Mouse (Mus musculus): Measurements from ENCODE around the gene Odf2.

Gene Odf2

DNA sequence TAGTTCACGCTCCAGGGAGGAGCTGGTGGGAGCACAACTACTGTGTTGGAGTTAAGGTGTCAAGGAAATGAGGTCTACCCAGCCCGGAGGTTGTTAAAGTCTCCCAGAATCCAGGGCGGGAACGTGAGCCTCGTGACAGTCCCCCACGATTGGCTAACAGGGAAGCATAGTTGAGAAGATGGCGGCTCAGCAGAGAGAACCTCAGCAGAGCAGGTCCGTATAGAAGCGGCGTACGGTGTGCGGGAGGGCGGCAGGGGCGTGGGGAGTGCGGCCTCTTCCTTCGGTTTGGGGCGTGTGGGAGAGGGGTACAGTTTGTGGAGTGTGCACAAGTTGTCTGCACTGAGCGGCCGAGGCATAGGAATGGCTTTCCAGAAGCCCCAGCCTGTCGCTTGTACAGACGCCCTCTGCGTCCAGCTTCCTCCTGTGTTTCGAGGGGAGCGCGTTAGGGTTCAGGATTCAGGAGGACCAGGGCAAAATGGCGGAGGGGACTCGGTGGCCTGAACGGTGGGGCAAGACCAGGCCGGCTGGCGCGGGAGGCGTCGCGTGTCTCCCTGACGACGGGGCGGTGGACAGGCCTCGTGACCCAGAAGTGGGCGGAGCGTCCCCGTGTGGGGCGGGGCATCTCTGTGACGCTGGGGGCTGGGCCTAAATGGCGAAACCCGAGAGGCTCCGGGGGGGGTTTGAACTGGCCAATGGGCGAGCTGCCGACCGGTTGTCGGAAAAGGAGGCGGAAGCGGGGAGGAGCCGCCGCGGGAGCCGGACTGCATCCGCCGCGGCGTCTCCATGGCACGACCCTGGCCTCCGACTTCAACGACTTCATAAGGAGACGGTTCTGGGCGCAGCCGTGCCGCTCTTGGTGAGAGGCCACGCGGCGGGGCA lies at the start of gene Odf2:
TSS of gene Odf2 (plus strand) at position 156 of the 879 bp plus-strand sequence.
- in situ Hi-C loops (cut with MboI), result no loop called here

DNA sequence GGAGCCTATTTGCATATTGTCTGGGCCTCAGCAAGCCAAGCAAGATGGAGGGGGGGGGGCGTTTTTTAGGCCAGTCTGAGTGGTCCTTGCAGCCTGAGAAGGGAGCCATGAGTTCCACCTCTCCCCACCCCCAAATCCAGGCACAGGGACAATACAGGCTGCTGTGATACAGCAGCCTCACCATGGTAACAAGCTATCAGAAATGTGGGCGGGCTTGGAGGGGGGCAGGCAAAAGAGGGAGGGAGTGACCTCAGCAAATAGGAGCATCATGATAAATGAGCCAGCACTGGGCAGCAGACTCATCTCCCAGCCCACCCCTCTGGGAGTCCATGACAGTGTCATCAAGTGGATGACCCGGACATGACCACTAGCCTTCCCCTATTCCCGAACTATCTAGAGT lies 49.6 kb upstream of the Odf2 start:
- in situ Hi-C loops (cut with MboI), result no loop called here

DNA sequence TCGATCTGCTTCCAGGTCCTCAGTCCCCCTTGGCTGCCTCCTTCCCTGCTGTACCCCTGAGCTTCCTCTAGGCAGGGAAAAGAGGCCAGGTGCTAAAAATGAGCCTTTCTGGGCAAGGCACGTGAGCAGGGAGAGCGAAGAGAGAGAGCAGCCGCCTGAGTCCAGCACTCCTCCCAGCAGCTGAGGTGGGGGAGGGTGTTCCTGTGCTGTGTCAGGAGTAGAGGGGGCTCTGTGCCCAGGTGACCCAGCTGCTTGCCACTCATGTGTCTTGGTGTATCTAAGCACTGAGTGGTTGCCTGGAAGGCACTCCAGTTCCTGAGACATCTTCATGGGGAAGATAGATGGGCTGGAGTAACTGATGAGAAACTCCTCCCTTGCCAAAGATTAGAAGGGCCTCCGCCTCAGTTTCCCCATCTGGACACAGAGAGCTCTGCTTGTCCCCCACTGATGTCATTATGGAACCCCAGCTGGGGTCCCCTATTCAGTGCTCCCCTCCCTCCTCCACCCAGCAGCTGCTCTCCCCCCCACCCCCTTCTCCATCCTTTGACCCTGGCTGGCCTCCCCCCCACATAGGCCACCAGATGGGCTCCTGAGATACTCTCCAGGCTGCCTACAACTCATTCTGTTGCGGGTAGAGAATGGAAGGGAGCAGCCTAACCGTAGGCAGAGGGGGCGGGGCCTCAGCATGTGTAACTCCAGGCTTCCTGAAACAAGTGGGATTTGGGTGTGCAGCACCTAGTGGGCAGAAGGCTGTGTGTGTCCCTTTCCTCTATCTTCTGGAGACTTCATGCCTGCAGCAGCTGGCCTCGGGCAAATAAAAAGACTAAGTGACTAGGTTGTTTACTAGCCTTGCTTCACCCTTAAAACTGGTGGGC lies 45.6 kb upstream of the Odf2 start:
- in situ Hi-C loops (cut with MboI), result no loop called here

DNA sequence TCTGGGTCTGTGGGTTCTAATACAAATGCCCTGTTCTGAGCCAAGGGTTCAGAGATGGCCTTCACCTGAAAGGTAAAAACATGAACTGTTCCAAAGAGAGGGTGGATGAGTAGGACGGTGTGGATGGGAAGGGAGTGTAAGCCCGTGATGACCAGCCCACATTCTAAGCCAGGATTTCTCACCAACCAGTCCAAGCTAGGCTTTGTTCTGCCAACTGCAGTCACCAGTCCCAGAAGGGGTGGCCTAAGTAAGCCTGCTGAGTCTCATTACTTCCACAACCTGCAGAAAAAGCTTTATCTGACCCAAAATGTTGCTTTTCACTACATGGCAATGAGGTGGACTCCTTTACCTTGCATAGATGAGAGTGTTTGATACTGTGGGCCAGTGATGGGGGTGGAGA lies 44.9 kb upstream of the Odf2 start:
- in situ Hi-C loops (cut with MboI), result no loop called here

DNA sequence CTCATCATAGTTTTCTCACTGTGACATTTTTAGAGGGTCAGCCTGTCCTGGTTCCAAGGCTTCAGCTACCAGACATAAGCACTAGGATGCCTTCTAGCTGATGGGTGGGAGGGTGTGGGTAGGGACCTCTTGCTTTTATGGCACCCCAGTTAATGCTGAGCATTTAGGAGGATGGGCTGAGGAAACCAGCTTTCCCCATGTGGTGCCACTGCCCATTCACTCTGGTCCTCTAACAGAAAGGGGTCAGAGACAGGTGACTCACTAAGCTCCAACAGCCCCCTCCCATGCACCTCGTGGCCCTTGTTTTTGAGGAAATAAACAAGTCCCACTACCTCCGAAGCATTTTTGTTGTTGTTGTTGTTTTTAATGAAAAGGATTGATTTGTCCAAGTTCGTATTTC lies 44.4 kb upstream of the Odf2 start:
- in situ Hi-C loops (cut with MboI), result no loop called here

DNA sequence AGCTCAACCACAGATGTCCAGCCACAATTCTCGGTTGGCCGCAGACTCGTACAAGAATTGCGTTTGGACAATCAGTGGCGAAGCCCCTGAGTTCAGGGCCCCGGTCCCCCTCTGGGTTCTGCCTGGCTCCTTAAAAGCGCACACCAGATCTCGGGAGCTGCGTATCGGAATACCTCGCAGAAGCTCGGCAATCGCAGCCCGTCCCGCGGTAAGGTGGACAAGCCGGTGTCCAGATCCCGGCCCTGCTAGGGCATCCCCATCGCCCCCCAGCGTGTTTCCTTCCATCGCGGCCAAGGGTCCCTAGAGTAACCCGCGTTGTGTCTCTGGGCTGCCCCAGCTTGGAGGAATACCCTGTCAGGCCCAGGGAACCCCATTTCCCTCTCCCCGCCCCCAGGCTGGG lies 43.4 kb upstream of the Odf2 start:
- in situ Hi-C loops (cut with MboI), result no loop called here

DNA sequence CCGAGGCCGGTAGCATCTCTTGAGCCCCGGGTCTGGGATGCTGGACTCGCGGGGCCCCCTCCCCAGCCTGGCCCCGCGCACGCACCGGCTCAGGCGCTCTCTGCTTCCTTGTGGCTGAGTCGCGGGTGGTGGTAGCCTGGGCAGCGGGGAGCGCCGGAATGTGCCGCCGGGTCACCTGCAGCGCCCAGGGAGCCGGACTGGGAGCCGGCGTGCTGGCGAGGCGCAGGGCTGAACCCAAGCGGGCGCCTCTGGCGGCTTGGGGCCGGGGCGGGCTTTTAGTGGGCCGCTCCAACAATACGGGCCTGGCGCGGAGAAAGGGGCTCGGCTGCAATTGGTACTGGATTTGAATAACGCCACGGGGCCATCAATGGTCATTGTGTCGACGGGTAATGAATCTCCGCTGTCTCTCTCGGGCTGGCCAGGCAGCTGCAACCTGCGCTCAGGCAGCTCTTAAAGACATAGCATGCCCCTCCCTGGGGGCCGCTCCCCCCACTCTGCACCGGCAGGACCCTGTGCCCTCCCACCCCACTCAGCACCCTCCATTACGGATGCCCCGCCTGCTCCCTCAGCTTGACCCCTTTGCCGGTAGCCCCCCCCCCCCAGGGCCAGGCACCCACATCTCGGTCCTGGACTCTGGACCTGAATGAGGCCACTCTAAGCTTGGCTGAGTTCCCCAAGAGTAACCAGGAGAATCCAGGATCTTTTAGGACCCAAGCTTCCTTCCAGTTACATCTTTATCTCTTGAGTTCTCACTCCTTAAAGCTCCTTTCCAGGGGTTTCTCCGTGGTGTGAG lies 42.8 kb upstream of the Odf2 start:
- in situ Hi-C loops (cut with MboI), result no loop called here

DNA sequence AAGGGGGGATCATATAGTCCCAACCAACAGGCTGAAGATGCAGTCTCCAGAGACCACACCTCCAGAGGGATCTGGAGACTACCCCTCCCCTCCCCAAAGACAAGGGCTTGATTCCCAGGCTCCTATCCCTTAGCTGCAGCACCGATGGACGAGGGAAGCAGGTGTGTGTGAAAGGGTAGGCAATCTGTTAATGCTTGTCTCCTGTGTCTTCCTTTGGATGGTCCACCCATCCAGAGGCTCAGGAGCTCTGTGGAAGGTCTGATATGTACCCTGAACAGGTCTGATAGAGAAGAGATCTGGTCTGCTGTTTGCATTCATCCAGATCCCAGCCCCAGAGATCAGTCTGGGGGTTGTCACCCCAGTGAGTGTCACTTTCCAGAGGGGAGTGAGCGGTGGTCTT lies 42.1 kb upstream of the Odf2 start:
- in situ Hi-C loops (cut with MboI), result no loop called here

DNA sequence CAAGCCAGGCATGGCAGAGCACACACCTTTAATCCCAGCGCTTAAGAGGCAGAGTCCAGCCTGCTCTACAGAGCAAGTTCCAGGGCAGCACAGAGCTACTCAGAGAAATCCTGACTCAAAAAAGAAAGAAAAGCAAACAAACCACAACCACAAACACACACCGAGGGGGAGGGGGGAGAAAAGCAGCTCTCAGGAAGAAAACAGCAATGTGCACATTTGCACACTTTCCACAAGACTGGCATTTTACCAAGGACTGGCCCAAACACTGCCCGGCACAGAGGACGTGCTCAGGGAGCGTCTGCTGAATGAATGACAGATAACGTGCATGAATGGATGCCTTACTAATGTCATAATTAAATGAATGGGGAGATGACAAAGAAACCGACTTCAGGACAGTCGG lies 40.0 kb upstream of the Odf2 start:
- in situ Hi-C loops (cut with MboI), result no loop called here

DNA sequence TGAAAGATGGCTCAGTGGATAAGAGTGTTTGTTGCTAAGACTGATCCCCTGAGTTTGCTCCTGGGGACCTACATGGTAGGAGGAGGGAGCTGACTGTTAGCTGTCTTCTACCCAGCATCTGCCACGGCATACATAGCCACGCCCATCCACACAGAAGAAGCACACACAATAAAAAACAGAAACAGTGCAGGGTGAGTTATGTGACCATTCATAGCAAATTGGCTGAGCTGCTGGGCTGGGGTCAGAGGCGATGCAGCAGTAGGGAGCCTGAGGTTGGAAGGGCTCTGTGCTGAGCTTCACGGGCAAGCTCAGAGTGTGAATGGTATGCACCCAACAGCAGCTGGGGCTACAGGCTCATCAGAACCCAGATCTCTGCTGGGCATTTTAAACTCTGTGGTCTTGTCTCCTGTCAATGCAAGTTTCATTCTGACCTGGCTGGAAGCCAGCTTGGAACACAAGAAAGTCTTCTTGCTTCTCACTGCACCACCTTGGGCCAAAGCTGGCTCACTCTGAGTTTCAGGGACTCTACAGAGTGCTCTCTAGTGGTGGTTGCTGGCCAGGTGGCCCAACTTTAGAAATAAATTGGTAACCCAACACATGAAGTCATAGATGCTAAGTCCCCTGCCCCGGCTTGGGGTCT lies 39.1 kb upstream of the Odf2 start:
- in situ Hi-C loops (cut with MboI), result no loop called here

DNA sequence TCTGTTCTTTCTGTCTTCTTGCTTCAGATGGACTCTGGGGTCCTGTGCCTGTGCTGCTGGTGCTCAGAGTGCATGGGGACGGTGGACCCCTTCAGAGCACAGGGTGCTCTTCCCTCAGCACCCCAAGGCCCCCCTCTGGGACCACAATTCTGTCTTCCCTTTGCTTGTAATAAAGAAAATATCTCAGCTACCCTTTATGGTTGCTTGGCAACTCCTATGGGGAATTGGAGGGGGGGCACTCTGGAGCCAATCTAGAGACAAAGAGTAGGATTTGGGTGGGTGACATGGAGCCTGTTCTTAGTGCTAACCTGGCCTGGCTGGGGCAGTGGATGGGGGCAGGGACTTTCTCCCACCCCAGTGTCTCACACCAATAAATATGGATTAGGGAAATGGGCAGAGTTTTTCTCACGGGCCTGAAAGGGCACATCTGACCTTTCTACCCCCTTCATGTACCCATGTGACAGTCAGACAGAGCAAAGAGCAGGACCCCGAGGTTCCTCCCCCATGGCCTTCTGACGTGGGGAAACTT lies 36.0 kb upstream of the Odf2 start:
- in situ Hi-C loops (cut with MboI), result no loop called here

DNA sequence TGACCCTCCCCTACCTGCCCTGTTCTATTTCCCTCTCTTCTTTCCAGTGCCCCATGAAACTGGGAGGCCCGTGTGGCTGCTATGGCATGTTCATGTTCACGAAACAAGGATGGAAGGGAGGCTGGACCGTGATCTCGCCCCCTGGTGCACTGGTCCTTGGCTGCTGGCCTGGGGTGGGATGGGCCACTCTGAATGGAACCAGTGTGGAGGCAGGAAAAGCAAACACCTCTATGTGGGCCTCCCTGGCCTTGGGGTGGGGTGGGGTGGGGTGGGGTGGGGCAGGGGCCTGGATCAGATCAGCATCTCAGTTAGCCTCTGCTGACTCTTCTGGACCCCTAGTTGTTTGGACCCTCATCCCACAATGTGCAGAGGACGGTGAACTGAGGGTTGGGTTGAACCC lies 35.3 kb upstream of the Odf2 start:
- in situ Hi-C loops (cut with MboI), result no loop called here

DNA sequence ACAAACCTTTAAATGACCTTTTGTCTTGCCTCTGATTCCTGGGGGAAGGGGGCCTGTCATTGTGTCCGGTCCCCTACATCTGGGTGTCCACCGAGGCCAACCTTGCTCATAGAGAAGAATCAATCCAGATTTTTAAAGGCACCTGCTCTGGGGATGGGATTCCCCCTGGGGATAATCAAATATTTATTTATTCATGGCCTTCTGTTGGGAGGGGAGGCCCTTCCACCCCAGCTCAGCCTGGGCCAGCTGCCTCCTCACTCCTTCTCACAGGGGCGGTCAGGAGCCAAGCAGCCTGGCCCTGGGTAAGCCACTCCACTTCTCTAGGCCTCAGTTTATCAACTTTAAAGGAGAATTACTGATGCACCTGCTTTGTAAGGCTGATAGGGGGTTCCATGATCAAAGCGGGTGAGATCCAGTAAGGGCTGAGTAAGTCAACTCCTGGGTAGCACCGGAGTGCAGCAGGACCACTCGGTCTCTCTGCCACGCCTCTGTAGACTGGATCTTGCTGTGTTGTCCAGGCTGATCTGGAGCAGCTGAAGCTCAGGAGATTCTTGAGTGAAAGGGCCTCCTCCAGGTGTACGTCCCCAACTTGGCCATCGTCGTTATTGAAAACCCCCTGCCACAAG lies 33.3 kb upstream of the Odf2 start:
- in situ Hi-C loops (cut with MboI), result no loop called here

DNA sequence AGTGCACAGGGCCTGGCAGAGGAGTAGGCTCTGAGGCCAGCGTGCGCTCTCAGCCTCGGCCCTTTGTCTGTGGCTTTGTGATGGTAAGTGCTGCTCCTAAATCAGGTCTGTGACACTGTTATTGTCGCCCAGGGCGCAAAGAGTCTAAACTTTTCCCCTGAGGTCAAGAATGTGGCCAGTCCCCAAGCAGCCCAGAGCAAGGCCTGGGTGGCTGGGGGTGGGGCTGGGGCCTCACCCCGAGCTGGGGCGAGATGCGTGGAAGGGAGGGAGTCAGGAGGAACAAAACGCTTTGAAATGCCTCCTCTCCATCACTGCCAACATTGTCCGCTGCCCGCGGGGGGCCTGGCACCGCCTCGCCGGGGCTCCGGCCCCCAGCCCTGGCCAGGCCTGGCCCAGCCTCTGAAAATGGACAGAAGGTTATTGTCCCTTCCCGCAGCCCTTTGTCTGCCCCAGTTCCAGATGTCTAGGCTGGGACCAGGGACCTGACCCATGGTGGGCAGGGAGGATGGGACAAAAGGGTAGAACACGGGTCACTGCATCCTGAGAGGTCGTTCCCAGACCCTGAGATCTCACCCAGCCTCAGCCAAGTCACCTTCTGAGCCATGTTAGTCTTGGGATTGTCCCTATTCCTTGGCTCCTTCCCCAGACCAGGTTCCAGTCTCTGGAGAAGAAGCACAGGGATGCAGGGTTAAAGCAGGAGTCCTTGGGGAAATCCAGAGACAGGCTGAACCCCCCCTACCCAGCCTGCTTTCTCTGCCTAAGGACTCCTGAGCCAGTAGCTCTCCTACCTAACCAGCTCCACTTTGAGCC lies 32.4 kb upstream of the Odf2 start:
- in situ Hi-C loops (cut with MboI), result no loop called here

DNA sequence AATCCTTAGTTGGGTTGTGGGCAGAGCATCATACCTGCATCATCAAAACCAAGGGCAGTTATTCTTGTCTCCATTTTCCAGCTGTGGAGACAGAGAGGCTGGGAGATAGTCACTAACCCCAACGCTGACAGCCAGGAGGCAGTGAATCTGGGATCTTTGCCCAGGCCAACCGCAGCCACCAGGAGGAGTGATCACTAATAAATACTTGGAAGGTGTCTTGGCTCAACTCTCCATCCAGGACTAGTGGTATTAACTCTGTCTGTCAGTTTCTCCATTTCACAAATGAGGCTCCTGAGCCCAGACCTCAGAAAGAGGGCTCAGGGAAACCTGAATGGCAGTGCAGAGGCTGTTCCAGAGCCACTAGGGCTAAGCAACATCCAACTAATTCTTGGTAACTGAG lies 31.7 kb upstream of the Odf2 start:
- in situ Hi-C loops (cut with MboI), result no loop called here

DNA sequence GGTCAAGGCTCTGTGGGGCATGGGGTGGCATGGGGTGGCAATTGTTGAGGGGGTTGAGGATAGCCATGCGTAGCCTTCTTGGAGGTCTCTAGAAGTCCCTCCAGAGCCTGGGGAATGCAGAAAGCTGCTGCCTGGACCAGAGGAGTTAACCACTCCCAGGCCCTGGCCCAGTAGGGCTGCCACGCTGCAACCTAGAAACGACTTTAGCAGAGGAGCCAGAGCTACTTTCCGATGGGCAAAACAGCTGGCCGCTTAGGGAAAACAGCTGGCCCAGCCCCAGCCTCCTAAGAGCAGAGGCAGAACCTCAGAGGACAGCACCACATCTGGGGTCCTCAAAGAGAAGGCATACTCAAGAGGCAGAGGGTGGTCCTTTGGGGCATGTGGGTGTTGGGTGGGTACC lies 31.1 kb upstream of the Odf2 start:
- in situ Hi-C loops (cut with MboI), result no loop called here

DNA sequence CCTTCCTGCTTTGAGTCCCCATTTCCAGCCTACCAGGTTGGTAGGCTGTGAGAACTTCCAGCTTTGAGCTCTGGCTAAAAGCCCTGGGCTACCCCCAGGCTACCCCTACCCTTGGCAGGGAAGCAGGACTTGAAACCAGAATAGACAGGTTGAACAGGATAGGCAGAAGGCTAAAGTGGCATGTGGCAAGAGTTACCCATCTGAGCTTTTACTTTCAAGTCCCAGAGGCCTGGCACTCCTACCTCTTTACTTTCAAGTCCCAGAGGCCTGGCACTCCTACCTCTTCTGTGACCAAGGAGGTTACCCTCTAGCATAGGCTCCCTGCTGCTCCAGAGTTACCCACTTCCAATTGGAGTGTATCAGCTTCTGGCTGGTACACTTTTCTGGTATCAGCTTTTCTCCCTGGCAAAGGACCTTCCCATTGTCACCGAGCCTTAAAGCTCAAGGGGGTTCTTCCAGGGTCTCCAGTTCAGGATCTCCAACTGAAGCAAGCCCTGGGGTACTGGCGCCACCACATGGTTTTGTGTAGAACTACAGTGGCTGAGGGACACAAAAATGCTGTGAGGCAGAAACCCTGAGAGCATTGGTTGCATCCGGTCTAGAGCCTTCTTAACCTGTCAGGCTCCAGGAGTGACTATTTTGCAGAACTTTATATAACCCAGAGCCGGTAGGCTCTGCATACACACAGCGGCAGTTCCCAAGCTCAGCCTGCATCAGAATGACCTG lies 30.1 kb upstream of the Odf2 start:
- in situ Hi-C loops (cut with MboI), result no loop called here

DNA sequence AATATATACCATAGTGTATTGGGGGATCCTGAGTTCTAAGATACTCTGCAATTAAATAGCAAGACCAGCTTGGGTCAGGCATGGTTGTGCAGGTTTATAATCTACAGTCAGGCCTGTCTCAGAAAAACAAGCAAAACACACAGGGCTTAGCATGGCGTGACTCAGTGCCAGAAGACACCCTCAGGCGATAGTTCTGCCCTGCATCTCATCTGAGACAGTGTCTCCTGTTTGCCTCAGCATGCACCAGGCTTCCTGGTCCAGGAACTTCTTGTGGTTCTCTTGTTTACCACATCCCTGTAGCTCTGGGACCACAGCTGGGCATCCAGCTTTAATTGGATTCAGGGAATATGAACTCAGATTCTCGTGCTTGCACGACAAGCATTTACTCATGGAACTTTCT lies 23.9 kb upstream of the Odf2 start:
- in situ Hi-C loops (cut with MboI), result no loop called here

DNA sequence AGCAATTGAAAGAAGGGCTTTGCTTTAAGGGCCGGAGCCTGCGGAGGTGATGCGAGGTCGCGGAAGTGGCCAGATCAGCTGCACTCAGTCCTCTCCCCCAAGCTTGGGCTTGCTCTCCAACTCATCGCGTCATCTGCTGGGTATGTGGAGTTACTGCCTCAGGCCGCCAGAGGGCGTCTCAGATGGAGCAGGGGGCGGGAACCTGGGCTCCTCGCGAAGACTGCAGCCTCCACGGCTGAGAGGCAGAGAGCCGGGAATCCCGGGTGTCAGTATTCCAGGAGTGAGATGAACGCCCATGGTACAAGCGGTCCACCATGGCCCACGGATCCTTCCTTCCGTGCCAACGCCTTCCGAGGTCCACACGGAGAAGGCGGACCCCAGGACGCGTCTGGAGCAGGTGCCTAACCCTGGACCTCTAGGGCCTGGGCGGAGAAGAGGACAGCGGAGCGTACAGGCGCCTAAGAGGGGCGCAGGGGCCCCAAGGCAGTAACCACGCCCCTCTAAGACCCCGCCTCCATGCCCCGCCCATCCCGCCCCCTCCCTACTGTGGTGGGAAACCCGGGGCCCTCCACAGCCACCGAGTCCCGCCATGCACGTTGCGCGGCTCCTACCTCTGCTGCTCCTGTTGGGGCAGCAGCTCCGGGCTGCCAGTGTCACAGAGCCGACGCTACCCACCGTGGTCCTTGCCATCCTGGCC lies 19.9 kb upstream of the Odf2 start, which contains the start of gene Cercam:
TSS of gene Cercam (plus strand) at position 216 of the 697 bp plus-strand sequence.
- in situ Hi-C loops (cut with MboI), result no loop called here

All from mature B cell (primary cell).